Mouse (Mus musculus): Measurements from ENCODE around the gene Gm20388.

Gene Gm20388

DNA sequence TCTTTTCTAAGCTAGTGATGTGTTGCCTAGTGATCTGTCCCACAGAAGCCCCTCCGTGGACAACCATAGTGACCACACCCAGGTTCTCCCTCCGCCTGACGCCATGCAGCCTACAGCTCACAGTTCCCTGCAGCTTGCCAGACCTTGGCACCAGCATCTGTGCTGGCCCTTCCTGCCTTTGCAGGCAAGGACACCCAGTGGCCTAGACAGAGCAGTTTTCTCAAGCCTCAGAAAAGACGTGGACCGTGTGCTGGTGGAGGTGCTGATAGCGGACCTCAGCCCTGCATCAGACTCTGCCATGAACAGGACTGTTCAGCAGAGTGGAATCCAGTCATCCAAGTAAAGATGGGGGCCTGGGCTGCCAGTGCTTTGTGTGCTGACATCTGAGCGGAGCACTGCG is 2899.7 kb downstream of the Gm20388 start:
- DNase-seq (ENCODE audit: low read depth), result no peak

DNA sequence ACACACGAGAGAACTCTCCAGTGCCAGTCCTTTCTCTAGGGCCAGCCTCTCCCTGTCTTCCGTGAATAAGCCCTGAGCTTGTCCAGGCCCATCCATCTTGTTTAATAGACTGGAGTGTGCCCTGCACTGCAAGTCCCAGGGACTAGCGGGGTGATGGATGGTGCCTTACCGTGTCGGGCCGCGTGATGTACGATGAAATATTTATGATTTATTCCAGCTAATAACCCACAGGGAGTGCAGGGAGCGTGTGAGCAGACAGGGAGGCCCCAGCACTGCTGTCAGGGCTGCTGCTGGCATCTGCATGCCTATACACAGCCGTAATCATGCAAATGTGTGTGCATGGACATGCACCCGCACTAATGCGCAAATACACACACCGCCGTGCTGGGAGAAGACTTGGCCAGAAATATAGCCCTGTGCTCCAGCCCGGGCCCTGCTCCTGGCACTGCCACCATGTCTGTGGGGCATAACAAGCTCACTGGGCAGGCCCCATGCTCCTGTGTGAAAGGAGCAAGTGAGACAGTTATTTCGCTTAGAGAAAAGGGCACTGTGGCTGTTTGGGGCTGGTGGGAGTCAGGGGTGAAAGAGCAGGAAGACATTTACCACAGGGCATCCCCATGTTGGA is 2901.3 kb downstream of the Gm20388 start:
- no peak for DNase-seq (ENCODE audit: low read depth)

- no peak for DNase-seq (ENCODE audit: low read depth)
These were observed 2902.1 kb downstream of the Gm20388 start for GRCm38 (mm10) chr8:122812610-122813250.

DNA sequence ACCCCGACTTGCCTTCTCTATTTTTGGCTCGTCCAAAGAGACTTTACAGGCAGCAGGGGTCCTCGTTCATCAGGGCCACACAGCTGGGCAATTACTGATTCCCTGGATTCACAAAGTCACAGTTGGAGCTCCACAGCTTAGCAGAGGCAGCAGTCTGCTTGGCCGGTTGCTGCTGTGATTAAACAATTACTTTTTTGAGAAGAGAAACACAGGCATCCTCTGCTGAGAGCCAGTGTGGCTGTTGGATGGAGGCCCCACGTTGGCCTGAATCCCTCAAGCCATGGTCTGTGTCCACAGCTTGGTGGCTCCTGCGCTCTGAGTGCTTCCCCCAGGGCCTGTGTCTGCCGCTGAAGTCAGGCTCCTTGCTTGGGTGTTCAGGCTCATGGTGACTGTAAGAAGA is 2904.0 kb downstream of the Gm20388 start:
- no peak for DNase-seq (ENCODE audit: low read depth)

- DNase-seq (ENCODE audit: low read depth), result no peak
These were observed 2906.3 kb downstream of the Gm20388 start for GRCm38 (mm10) chr8:122816965-122817364.

DNA sequence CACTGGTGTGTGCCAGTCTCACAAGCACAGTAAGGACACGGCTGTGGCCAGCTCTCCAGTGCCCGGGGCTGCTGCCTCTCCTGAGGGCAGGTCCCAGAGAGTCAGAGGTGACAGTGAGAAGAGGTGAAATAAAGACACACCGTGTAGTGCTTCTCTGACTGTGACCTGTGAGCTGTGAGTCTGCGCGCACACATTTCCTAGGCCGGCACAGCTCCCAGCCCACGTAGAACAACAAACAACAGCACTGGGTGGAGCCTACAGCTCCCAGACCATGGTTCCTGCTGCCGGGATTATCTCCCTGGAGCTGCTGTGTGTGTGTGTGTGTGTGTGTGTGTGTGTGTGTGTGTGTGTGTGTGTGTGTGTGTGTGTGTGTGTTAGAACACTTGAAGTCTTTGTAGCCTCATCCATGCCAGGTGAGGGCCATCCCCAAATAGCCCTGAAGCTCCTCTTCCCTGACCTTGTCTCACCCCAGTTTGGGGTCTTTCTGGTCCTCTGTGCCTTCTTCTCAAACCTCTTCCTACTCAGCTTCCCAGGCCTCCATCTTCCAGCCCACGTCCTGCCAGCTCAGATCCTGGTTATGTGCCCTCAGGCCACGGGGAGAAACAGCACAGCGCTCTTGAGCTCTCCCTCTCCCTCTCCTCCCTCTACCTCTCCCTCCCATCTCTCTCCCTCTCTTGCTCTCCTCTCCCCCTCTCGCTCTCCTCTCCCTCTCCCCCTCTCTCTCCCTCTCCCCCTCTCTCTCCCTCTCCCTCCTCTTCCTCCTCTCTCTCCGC is 2907.3 kb downstream of the Gm20388 start:
- peak; percentile 66 for DNase-seq (ENCODE audit: low read depth)

DNA sequence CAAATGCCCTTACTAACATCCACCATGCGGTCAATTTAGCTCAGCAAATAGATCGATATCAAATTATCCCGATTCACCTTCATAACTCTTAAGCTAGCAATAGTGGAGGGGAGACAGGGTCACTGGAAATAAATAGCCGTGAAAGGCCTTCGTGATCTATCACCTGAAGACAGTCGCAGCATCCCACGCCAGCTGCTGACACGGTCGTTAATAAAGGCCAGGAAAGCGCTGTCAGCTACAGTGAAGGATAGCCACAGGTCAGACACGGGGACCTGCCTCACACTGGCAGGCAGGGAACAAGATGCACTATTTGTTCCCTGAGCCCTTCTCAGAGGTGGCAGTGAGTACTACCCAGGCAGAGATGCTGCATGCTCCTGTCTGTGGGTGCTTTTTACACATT is 2909.1 kb downstream of the Gm20388 start:
- DNase-seq (ENCODE audit: low read depth), result no peak

GRCm38 (mm10) chr8:122824571-122824970 is 2913.9 kb downstream of the Gm20388 start:
- peak; percentile 13 for DNase-seq (ENCODE audit: low read depth)

DNA sequence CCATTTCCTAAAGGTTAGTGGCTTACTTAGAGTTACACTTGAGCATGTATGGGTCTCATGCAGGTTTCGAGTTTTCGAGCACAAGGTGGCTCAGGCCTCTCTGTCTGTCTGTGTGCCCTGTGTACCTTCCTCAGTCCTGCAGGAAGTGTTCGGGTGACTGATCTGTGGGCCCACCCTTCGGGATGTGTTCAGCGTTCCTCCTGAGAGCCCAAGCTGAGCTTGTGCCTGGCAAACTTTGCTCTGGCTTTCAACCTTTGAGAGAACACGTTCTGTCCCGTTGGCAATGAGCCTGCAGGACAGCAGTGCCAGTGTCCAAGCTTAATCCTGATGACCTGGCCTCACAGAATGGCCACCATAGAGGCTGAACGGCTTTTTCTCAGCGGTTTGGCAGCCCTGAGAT is 2914.3 kb downstream of the Gm20388 start:
- no peak for DNase-seq (ENCODE audit: low read depth)

DNA sequence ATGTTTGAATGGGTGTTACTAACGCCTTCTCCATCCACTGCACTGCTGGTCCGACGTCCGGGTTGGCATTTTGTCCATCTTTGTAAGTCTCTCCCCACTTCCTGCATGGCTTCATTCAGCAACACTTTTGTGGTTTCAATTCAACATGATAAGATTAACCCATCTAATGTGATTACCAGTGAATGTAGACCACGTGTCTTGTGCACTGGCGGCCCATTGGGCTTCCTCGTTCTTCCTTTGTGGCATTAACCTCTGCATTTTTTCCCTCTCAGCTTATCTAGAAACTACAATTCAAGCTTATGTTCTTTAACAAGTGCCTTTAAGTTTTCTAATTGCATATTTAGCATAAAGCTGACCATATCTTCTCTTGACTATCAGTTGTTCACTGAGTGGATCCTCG is 2914.8 kb downstream of the Gm20388 start:
- no peak for DNase-seq (ENCODE audit: low read depth)

GRCm38 (mm10) chr8:122829396-122829795 is 2918.8 kb downstream of the Gm20388 start:
- DNase-seq (ENCODE audit: low read depth), result peak; percentile 55

DNA sequence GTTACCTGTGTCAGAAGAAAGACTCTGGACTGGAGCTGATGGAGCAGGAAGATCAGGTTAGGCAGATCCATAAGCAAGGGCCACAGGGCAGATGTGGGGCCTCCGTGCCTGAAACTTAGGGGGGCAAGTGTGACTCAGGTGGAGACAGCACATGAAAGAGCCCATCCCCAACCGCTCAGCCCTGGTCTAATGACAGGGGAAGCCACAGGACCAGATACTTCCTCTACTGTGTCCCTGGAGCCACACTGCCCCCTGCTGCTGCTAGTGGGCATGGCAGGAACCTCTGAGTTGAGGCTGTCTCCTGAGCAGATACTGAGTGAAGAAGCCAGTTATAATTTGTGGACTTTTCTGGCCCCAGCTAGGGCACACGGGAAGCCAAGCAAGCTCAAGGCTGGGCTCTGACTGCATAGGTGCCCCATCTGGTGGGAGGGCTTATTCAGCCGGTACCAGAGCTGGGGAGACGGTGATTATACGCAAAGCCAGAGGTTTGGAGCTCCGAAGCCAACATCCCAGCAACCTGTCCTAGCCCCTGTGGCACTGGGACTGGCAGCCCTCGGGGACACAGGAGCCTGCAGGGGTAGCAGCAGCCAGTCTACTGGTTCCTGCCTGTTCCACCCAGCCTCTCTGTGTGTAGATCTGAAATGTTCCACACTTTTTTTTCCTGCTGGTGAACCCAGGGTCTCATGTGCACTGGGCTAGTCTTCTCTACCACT is 2919.9 kb downstream of the Gm20388 start:
- peak; percentile 93 for DNase-seq (ENCODE audit: low read depth)

DNA sequence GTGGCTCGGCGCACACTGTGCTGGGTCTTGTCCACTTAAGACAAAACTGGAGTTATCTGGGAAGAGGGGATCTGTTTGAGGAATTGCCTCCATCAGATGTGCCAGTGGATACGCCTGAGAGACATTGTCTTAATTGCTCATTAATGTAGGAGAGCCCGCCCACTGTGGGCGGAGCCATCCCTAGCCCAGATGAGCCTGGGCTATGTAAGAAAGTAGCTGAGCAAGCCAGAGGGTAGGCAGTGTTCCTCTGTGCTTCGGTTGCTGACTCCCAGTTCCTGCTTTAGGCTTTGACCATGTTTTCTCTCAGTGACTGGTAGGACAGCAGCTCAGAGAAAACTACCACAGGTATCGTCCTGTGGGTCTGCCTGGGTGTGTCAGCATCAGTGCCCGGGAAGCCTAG is 2923.8 kb downstream of the Gm20388 start:
- DNase-seq (ENCODE audit: low read depth), result no peak

GRCm38 (mm10) chr8:122834971-122835370 is 2924.3 kb downstream of the Gm20388 start:
- DNase-seq (ENCODE audit: low read depth), result peak; percentile 94

GRCm38 (mm10) chr8:122836199-122836598 is 2925.6 kb downstream of the Gm20388 start:
- DNase-seq (ENCODE audit: low read depth), result no peak

GRCm38 (mm10) chr8:122836696-122837095 is 2926.1 kb downstream of the Gm20388 start:
- DNase-seq (ENCODE audit: low read depth), result no peak

DNA sequence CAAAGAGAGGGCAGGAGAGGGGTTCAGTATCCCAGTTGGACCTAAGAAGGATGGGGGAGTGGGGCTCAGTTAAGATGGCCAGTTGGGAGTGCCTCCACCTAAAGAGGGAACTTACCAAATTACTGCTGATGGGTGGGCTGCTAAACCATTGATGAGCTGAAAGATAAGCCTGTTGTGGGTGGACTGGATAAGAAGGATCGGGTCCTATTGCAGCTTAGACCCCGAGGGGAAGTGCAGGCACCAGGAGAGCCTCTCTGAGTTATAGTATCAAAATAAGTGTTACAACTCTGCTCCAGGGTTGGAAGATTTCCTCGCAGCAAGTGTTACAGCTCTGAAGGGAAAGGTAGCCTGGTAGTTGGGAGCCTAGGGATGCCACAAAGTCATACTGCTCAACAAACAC is 2933.5 kb downstream of the Gm20388 start:
- DNase-seq (ENCODE audit: low read depth), result no peak

GRCm38 (mm10) chr8:122845662-122846061 is 2935.0 kb downstream of the Gm20388 start:
- DNase-seq (ENCODE audit: low read depth), result peak; percentile 71

- DNase-seq (ENCODE audit: low read depth), result peak; percentile 29
These were observed 2937.4 kb downstream of the Gm20388 start, which contains the start of gene Cdh15 for GRCm38 (mm10) chr8:122847829-122848561. Gene Cdh15, plus strand, starts transcription at chr8:122847966.

- no peak for DNase-seq (ENCODE audit: low read depth)
These were observed 2938.7 kb downstream of the Gm20388 start for GRCm38 (mm10) chr8:122849152-122849910.

GRCm38 (mm10) chr8:122850641-122851240 is 2940.1 kb downstream of the Gm20388 start:
- no peak for DNase-seq (ENCODE audit: low read depth)

All from NIH3T3 (cell line).